Mouse (Mus musculus): ENCODE measurements around the gene Serpinb8.

DNA sequence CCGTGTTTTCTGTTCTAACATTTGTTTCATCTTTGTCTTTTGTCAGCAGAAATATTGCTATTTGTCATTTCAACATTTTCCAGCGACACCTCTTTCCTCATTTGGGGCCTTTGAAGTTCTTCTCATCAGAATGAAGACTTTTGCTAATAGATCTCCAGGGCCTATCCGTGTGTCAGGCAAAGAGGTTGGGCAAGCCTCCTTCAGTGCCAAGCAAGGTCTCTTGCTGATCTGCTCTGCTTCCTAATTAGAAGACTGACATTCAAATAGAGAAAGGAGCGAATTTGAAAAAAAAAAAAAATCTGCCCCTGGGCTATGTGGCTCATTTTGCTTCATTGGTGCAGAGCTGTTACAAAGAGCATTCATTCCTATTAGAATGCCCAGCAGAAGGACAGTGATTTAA, 32.2 kb downstream of the Serpinb8 start:
- no peak for TF ChIP-seq CTCF (IDR thresholded peaks at IDR 0.05; ENCODE audit: control insufficient read depth, insufficient read depth, insufficient read length)
- no peak for TF ChIP-seq FOSL1 (IDR thresholded peaks at IDR 0.05; ENCODE audit: insufficient read depth, low read length, poor library complexity, severe bottlenecking)
- TF ChIP-seq CEBPB (IDR thresholded peaks at IDR 0.05; ENCODE audit: low read depth), result no peak
